In the genomic region with DNA sequence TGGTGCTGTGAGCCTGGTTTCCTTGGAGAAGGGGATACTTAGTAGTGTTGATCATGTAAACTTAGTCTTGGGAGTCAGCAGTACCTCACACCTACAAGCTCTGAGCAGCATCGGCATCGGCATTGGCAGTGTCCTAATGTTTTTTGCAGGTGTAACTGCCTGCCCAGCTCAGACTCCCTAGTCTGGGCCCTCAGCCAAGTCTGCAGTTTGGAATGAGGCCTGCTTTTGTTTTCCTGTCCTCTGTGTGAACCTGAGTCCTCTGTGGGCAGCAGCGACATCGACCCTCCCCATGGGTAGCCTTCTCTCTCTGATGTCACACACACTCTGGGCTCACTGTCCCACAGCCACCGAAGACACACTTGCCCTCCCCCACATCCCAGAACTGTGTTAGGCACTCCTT, we compare ENCODE assay signal across 9 mouse cellular contexts. TPM values are rescaled to one million over a fixed set of nuclear protein-coding genes. Genes with fewer than 3 reads are reported as not detected.
DNase-seq lines count a peak whose midpoint lies in the region; ATAC-seq and TF ChIP-seq lines count a peak whose summit lies in the region.
"Had no signal": no experiment of that assay in that cellular context is flagged by ENCODE, and none has a peak within 500 bp of the region (broad histone marks: within the 10 kb centered on the region; RNA-seq: fewer than 3 reads in every experiment).

No protein-coding gene starts in this region.

- H3K9me3 ChIP-seq in intestine, embryonic 15.5 days: no peaks in the 10 kb centered on the region

- H3K4me2 ChIP-seq in intestine, embryonic 15.5 days (replicated peaks): no peak overlapping the region

- no peak for TF ChIP-seq CTCF in thymus, adult 2 months (IDR thresholded peaks at IDR 0.05; ENCODE audit: borderline replicate concordance, control insufficient read depth, extremely low read depth, insufficient read depth, low read length, poor library complexity)

- 58% methylated on average over 5 of the region's 5 CpGs for WGBS in intestine, embryonic 15.5 days
- 77% methylated on average over 5 of the region's 5 CpGs for WGBS in thymus, adult 2 months

- DNase-seq in left cerebral cortex, postnatal 4 days: peak; percentile 33
- DNase-seq in left cerebral cortex, postnatal 14 days (ENCODE audit: low spot score in 2 of 2): no peak
- peak; percentile 68 to 78 for DNase-seq in cerebellum, postnatal 25 days
- peak; percentile 49 for DNase-seq in lung, postnatal 14 days
- DNase-seq in thymus, adult 2 months: no peak
- no peak for DNase-seq in frontal cortex, postnatal 25 days (ENCODE audit: low spot score in 2 of 2)
- no peak for DNase-seq in frontal cortex, adult 2 months (ENCODE audit: extremely low spot score in 1 of 2, low spot score in 1 of 2)

- no peaks in the 10 kb centered on the region for H3K27me3 ChIP-seq in intestine, embryonic 15.5 days (replicated peaks)
- no peaks in the 10 kb centered on the region for H3K27me3 ChIP-seq in thymus, adult 2 months (ENCODE audit: control insufficient read depth, insufficient read depth, low read length)

- H3K36me3 ChIP-seq in intestine, embryonic 15.5 days: 0 out of 2 replicates have a peak, but pooled peaks cover 4% of the 10 kb centered on the region
- no peaks in the 10 kb centered on the region for H3K36me3 ChIP-seq in thymus, adult 2 months (ENCODE audit: control insufficient read depth, insufficient read depth, low read length)

- H3K4me3 ChIP-seq in intestine, embryonic 15.5 days (replicated peaks): no peak overlapping the region
- H3K4me3 ChIP-seq in thymus, adult 2 months (ENCODE audit: control insufficient read depth, insufficient read depth, low read length): no peak overlapping the region

- ATAC-seq in intestine, embryonic 15.5 days: peak; percentile 55; the same call in 1 of the 2 replicates

- intact Hi-C loops in left cerebral cortex, postnatal 4 days (cut with DNase I): no loop called here
- intact Hi-C loops in left cerebral cortex, postnatal 14 days (cut with DNase I): no loop called here

- peaks cover 22% of the 10 kb centered on the region for H3K4me1 ChIP-seq in intestine, embryonic 15.5 days (replicated peaks)
- H3K4me1 ChIP-seq in thymus, adult 2 months (replicated peaks; ENCODE audit: control insufficient read depth, insufficient read depth, low read length): no peaks in the 10 kb centered on the region

- H3K9ac ChIP-seq in intestine, embryonic 15.5 days: no peak overlapping the region

- H3K27ac ChIP-seq in intestine, embryonic 15.5 days: peak overlapping the region; percentile 22; the same call in 1 of the 2 replicates
- H3K27ac ChIP-seq in thymus, adult 2 months (ENCODE audit: control insufficient read depth, insufficient read depth, low read length): no peak overlapping the region

- TF ChIP-seq POLR2A in thymus, adult 2 months (IDR thresholded peaks at IDR 0.05; ENCODE audit: control insufficient read depth, extremely low read depth, insufficient read depth, low read length, poor library complexity): no peak

RNA-seq across cellular contexts. Expression of a gene that starts 6.3 kb away (rescaled TPM):
- total RNA-seq in left cerebral cortex, postnatal 4 days (2021): 1 to 10 TPM; 6.9 to 7.0 TPM
- total RNA-seq in left cerebral cortex, postnatal 14 days (2021): 10 to 100 TPM; 10.3 to 10.9 TPM
- polyA plus RNA-seq in intestine, embryonic 15.5 days (2015; fragmentation: Nextera tagmentation; extraction: Ambion mirVana): 87.2 and 87.9 TPM in 2 replicates
- 17.5 and 28.8 TPM in 2 replicates for polyA plus RNA-seq in thymus, adult 2 months (2012; rRNA removed)
- polyA plus RNA-seq in frontal cortex, adult 2 months (2012; rRNA removed): 12.8 and 19.2 TPM in 2 replicates
- total RNA-seq: neutrophil, adult 5-6 weeks had no signal

RNA-seq across cellular contexts. Expression of a gene that starts 11.7 kb away (rescaled TPM):
- 10 to 100 TPM; 28.8 to 35.0 TPM for total RNA-seq in left cerebral cortex, postnatal 4 days (2021)
- total RNA-seq in left cerebral cortex, postnatal 14 days (2021): 10 to 100 TPM; 29.0 to 30.6 TPM
- polyA plus RNA-seq in intestine, embryonic 15.5 days (2015; fragmentation: Nextera tagmentation; extraction: Ambion mirVana): 8.1 and 9.5 TPM in 2 replicates
- 41.4 and 58.7 TPM in 2 replicates for polyA plus RNA-seq in thymus, adult 2 months (2012; rRNA removed)
- polyA plus RNA-seq in frontal cortex, adult 2 months (2012; rRNA removed): 25.4 and 29.2 TPM in 2 replicates

RNA-seq across cellular contexts. Expression of a gene that starts 23.1 kb away (rescaled TPM):
- not detected for total RNA-seq in left cerebral cortex, postnatal 4 days (2021)
- not detected for total RNA-seq in left cerebral cortex, postnatal 14 days (2021)
- not detected in 2 replicates for polyA plus RNA-seq in intestine, embryonic 15.5 days (2015; fragmentation: Nextera tagmentation; extraction: Ambion mirVana)
- not detected in 2 replicates for polyA plus RNA-seq in thymus, adult 2 months (2012; rRNA removed)
- not detected in 2 replicates for polyA plus RNA-seq in frontal cortex, adult 2 months (2012; rRNA removed)
- total RNA-seq: neutrophil, adult 5-6 weeks had no signal

RNA-seq across cellular contexts. Expression of a gene that starts 27.4 kb away (rescaled TPM):
- 10 to 100 TPM; 27.1 to 28.6 TPM for total RNA-seq in left cerebral cortex, postnatal 4 days (2021)
- 10 to 100 TPM; 34.0 to 36.7 TPM for total RNA-seq in left cerebral cortex, postnatal 14 days (2021)
- polyA plus RNA-seq in intestine, embryonic 15.5 days (2015; fragmentation: Nextera tagmentation; extraction: Ambion mirVana): 23.6 and 24.9 TPM in 2 replicates
- polyA plus RNA-seq in thymus, adult 2 months (2012; rRNA removed): 35.3 and 40.2 TPM in 2 replicates
- polyA plus RNA-seq in frontal cortex, adult 2 months (2012; rRNA removed): 85.2 and 91.0 TPM in 2 replicates

RNA-seq across cellular contexts. Expression of a gene that starts 27.4 kb away (rescaled TPM):
- not detected for total RNA-seq in left cerebral cortex, postnatal 4 days (2021)
- not detected for total RNA-seq in left cerebral cortex, postnatal 14 days (2021)
- polyA plus RNA-seq in intestine, embryonic 15.5 days (2015; fragmentation: Nextera tagmentation; extraction: Ambion mirVana): not detected in 2 replicates
- polyA plus RNA-seq in thymus, adult 2 months (2012; rRNA removed): not detected in 2 replicates
- not detected in 2 replicates for polyA plus RNA-seq in frontal cortex, adult 2 months (2012; rRNA removed)
- total RNA-seq: neutrophil, adult 5-6 weeks had no signal

Comparison
In these comparisons a context has a peak if more than half of its experiments do, and no peak if none do; other contexts are left out.
1. DNase-seq: peak in left cerebral cortex, postnatal 4 days (single experiment), cerebellum, postnatal 25 days (2 of 2) and lung, postnatal 14 days (single experiment); none in left cerebral cortex, postnatal 14 days (0 of 2), thymus, adult 2 months (single experiment), frontal cortex, postnatal 25 days (0 of 2) and frontal cortex, adult 2 months (0 of 2).